Mouse (Mus musculus) bone marrow, adult 2 months (tissue): Measurements from ENCODE around the gene Slc26a8.

ENCODE experiments used
- CTCF ChIP-seq: fragments of 200-500 bp; IDR thresholded peaks from 2 replicates; pipeline ENCODE4 v1.5.1; 2011; ENCODE audit warnings: low read length, control low read depth; ENCODE audit not compliant: control insufficient read depth, insufficient read depth
- POLR2A ChIP-seq: fragments of 200-500 bp; IDR thresholded peaks from 2 replicates; pipeline ENCODE4 v1.6.1; 2011; ENCODE audit warnings: low read depth, mild to moderate bottlenecking, control low read depth, low read length, borderline replicate concordance; ENCODE audit not compliant: control insufficient read depth

DNA sequence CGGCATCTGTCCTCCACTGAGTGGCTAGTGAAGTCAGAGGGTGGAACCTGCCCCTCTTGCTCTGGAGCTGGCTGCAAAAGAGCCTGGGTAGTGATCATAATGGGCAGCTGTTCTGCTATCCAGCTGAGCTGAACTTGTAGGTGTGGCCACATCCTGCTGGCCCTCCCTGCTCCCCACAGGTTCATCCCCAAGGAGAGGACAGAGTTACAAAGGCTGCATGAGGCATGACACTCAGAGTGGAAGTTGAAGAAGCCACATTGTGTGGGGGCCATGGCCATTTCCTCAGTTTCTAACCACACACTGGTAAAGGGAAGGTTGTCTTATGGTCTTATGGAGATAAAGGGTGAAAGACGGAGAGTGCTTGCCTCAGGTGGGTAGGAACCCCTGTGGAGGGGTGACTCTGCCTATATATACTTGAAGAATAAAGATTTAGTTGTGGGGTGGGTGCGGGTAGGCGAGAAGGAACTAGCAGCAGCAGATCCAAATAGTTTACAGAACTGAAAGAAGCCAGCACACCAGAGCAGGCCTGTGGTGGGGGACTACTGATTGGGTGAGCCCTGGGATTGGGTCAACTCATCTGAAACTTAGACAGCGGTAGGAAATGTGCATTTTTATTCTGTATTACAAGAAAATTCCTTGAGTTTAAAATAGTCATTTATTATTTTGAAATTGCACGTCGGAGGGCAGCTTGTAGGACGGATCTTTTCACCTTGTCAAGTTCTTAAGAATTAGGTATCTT is 19.7 kb upstream of the Slc26a8 start:
- no peak for TF ChIP-seq CTCF
- TF ChIP-seq POLR2A = no peak
